In genomic region chr2:93719792-93720675, GRCm38 (mm10) we compare ENCODE assay signal across 20 mouse cellular contexts.
A peak's percentile ranks its signal among the peaks of the same experiment; 100 is the strongest.
DNase-seq lines count a peak whose midpoint lies in the region; ATAC-seq and TF ChIP-seq lines count a peak whose summit lies in the region.
"Had no signal": no experiment of that assay in that cellular context is flagged by ENCODE, and none has a peak within 500 bp of the region (broad histone marks: within the 10 kb centered on the region; RNA-seq: fewer than 3 reads in every experiment).

No protein-coding gene starts in this region.

- no peaks in the 10 kb centered on the region for H3K4me1 ChIP-seq in hindbrain, postnatal 0 days (ENCODE audit: insufficient read depth, low read length)
- H3K4me1 ChIP-seq: intestine, embryonic 15.5 days; midbrain, embryonic 15.5 days had no signal

- DNase-seq in cerebellum, postnatal 4 days (ENCODE audit: low spot score in 2 of 2) = no peak
- peak; percentile 8 for DNase-seq in kidney, adult 9 months
- DNase-seq in kidney, postnatal 4 days = no peak
- peak; percentile 26 for DNase-seq in lung, postnatal 10 days
- DNase-seq in lung, postnatal 14 days = no peak
- peak; percentile 12 for DNase-seq in hindbrain, postnatal 0 days (ENCODE audit: low spot score)
- no peak for DNase-seq in embryo, embryonic 10.5 days (ENCODE audit: low spot score)
- DNase-seq: adrenal gland, postnatal 36 days; heart, adult 18-20 months; layer of hippocampus, postnatal 36 days; right cerebral cortex, adult 18-20 months had no signal

- no peak for TF ChIP-seq CTCF in hindbrain, postnatal 0 days (IDR thresholded peaks at IDR 0.05; ENCODE audit: low read depth)

- 0 out of 2 replicates have a peak, but pooled peaks cover 8% of the 10 kb centered on the region for H3K36me3 ChIP-seq in hindbrain, postnatal 0 days (ENCODE audit: insufficient read depth, low read length)

- H3K4me2 ChIP-seq in hindbrain, postnatal 0 days (ENCODE audit: low read depth, low read length) = no peak overlapping the region
- H3K4me2 ChIP-seq: intestine, embryonic 15.5 days; limb, embryonic 13.5 days; midbrain, embryonic 15.5 days; neural tube, embryonic 12.5 days had no signal

- no peaks in the 10 kb centered on the region for H3K9me3 ChIP-seq in hindbrain, postnatal 0 days (ENCODE audit: low read length)
- H3K9me3 ChIP-seq: intestine, embryonic 15.5 days; midbrain, embryonic 15.5 days had no signal

- H3K4me3 ChIP-seq in hindbrain, postnatal 0 days (ENCODE audit: low read length) = no peak overlapping the region
- H3K4me3 ChIP-seq: intestine, embryonic 15.5 days; limb, embryonic 13.5 days; midbrain, embryonic 15.5 days; neural tube, embryonic 12.5 days had no signal

- H3K9ac ChIP-seq in hindbrain, postnatal 0 days (replicated peaks; ENCODE audit: low read length) = no peak overlapping the region
- H3K9ac ChIP-seq: intestine, embryonic 15.5 days; limb, embryonic 13.5 days; midbrain, embryonic 15.5 days; neural tube, embryonic 12.5 days had no signal

- ATAC-seq in cerebellum, adult (ENCODE audit: insufficient number of reproducible peaks, low FRiP score, low TSS enrichment) = peak; percentile 57; the same call in 1 of the 2 replicates
- ATAC-seq in hindbrain, postnatal 0 days = peak; percentile 21; the same call in 1 of the 2 replicates
- ATAC-seq: activated CD4-positive, CD25-positive, alpha-beta regulatory T cell, adult 4 months; forebrain, embryonic 16.5 days; intestine, embryonic 15.5 days; midbrain, embryonic 15.5 days had no signal

- no peak overlapping the region for H3K27ac ChIP-seq in hindbrain, postnatal 0 days
- H3K27ac ChIP-seq: intestine, embryonic 15.5 days; limb, embryonic 13.5 days; macrophage; midbrain, embryonic 15.5 days; neural tube, embryonic 12.5 days had no signal

- WGBS in hindbrain, postnatal 0 days = 39% methylated on average over 9 of the region's 9 CpGs

- no peaks in the 10 kb centered on the region for H3K27me3 ChIP-seq in hindbrain, postnatal 0 days (ENCODE audit: insufficient read depth, low read length)
- H3K27me3 ChIP-seq: CH12.LX; intestine, embryonic 15.5 days; midbrain, embryonic 15.5 days; neural tube, embryonic 12.5 days had no signal

Comparison
In these comparisons a context has a peak if more than half of its experiments do, and no peak if none do; other contexts are left out.
1. DNase-seq: peak in kidney, adult 9 months (single experiment), lung, postnatal 10 days (single experiment) and hindbrain, postnatal 0 days (single experiment); none in cerebellum, postnatal 4 days (0 of 2), kidney, postnatal 4 days (0 of 2), lung, postnatal 14 days (single experiment) and embryo, embryonic 10.5 days (single experiment).